Mouse (Mus musculus) CH12F3 (cell line): ENCODE data around the gene Imp3.
"Not testable (repeated sequence)": the region's sequence is repeated elsewhere in the genome, so short reads cannot be mapped to it uniquely, and the experiment has no call there.

Source experiments
- in situ Hi-C: fragments of 300-500 bp; cut with MboI; formaldehyde crosslinking; loops from 2 replicates; pipeline ENCODE4 v1.14.3; 2020; ENCODE audit warnings: low sequenced_read_pairs

Gene Imp3

DNA sequence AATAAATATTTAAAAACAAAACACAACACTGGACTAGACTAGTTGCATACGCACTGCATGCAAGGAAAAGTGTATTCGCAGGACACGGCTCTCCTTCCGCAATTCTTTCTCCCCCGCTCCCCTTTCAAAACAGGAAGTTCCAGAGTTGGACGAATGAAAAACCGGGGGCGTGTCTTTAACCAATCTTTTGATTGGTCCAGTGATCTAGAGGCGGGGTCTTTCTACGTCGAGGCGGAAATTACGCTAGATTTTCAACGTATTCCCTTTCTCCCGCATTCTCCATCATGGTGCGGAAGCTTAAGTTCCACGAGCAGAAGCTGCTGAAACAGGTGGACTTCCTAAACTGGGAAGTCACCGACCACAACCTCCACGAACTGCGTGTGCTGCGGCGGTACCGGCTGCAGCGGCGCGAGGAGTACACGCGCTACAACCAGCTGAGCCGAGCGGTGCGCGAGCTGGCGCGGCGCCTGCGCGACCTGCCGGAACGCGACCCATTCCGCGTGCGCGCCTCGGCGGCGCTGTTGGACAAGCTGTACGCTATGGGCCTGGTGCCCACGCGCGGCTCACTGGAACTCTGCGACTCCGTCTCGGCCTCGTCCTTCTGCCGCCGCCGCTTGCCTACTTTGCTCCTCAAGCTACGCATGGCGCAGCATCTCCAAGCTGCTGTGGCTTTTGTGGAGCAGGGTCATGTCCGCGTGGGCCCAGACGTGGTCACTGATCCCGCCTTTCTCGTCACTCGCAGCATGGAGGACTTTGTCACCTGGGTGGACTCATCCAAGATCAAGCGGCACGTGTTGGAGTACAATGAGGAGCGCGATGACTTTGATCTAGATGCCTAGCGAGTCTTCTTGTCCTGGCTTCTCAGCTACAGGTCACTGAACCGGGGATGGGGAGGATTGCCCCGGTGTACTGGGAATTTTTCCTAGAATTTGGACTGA, at the start of gene Imp3:
TSS of gene Imp3 (plus strand) at position 253 of the 938 bp plus-strand sequence.
- in situ Hi-C loops, result no loop called here

DNA sequence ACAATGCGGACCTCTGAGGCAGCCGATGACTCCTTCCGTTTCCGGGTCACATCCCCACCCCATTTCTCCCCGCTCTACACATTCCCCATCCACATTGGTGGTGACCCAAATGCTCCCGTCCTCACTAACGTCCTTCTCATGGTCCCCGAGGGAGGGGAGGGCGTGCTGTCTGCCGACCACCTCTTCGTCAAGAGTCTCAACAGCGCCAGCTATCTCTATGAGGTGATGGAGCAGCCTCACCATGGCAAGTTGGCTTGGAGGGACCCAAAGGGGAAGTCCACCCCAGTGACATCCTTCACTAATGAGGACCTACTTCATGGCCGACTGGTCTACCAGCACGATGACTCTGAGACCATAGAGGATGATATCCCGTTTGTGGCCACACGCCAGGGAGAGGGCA, 49.7 kb upstream of the Imp3 start:
- in situ Hi-C loops, result no loop called here

DNA sequence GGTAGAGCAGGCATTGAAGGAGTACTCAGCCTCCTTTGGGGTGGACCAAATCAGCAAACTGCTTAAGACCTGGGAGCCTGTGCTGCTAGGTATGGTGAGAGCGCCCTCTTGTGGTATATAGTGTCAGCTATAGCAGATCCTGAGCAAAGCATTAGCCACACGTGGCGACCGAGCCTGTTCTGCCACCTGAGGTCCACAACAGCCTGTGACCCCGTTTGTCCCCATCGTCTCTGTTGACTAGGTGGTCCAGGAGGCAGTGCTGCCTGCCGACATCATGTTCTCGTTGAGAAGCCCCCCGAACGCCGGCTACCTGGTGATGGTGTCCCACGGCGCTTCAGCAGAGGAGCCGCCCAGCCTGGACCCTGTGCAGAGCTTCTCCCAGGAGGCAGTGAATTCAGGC, 47.5 kb upstream of the Imp3 start:
- in situ Hi-C loops, result no loop called here

DNA sequence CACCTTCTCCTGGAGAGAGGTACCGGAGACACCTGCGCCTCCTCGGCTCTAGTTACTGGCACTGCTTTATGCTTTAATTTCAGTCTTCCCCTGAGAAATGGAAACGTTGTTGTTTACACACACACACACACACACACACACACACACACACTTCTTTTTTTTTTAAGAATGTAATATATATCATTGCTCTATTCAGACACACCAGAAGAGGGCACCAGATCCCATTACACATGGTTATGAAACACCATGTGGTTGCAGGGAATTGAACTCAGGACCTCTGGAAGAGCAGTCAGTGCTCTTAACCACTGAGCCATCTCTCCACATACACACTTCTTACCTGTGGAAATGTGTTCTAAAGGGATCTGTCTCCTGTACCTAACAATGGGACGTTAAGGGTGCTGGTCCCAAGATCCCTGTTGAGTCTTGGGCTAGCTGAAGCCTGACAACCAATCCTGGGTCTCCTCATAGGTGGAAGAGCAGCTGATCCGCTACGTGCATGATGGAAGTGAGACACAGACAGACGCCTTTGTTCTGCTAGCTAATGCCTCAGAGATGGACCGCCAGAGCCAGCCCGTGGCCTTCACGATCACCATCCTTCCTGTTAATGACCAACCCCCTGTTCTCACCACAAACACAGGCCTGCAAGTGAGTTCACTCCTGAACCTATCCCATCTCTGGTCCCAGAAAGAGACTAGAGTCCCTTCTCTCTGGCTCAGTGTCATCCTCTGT, 46.6 kb upstream of the Imp3 start:
- in situ Hi-C loops, result no loop called here

DNA sequence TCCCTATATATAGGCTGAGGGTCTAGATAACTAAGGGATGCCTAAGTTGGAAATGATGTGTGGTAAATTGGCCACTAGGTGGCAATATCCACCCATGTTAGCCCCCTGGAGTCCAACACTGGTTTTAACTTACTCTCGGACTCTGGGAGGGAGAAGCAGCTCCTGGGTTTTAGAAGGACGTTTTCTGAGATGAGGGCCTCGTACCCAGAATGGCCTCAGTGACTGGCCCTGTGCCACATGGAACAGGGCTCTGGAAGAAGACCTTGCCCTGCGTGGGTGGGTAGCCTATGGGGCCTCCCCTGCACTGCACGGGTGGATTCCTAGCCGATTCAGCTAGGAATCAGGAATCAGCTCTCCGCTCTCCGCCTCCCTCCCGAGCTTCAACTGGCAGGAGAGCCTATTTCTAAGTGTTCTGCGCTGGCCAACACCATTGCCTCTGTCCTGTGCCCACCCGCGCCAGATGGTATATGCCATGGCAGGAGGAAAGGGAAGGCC, 45.7 kb upstream of the Imp3 start:
- in situ Hi-C loops, result no loop called here

DNA sequence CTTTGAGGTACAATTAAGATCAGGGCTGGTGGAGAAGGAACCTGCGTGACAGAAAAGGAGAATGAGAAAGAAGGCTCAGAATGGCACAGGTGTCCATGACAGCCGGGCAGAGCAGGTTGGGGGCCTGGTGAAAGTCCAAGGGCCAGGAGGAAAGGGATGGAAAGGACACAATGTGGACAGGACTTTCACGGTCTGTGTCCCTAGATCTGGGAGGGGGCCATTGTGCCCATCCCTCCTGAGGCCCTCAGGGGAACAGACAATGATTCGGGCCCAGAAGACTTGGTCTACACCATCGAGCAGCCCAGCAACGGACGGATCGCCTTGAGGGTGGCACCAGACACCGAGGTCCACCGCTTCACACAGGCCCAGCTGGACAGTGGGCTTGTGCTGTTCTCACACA, 45.2 kb upstream of the Imp3 start:
- in situ Hi-C loops, result no loop called here

DNA sequence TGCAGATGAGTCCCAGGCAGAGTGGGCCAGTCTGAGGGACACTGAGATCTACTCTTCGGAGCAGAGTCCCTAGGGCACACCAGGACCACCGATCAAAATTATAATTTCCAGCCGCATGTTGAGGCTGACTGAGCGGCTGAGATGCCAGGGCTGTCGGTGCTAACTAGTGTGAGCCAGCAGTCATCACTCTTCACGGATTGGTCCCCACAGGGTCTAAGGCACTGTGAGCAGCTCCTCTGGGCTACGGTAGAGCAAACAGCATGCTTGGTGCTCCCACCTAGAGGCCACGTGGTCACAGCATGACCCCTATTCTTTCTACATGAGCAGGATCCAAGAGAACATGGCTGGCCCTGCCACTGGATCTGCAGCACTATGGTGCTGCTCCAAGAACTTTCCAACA, 44.0 kb upstream of the Imp3 start:
- in situ Hi-C loops, result no loop called here

DNA sequence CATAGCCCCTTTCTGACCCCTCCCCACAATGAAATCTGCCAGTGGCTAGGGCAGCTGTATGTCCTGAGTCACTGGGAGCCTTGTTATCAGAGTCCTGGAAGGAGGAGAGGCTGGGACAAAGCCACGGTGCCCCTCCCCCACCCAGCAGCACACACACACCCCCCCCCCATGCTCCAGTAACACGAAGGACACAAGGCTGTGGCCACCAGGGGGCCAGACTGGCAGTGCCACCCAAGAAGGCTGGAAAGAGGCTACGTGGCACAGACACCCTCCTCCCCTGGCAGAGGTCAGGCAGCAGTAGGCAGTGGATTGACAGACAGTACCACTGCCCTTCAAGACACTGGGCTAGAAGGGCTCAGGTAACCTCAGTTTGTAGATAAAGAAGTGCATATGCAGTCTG, 43.3 kb upstream of the Imp3 start:
- in situ Hi-C loops, result no loop called here

DNA sequence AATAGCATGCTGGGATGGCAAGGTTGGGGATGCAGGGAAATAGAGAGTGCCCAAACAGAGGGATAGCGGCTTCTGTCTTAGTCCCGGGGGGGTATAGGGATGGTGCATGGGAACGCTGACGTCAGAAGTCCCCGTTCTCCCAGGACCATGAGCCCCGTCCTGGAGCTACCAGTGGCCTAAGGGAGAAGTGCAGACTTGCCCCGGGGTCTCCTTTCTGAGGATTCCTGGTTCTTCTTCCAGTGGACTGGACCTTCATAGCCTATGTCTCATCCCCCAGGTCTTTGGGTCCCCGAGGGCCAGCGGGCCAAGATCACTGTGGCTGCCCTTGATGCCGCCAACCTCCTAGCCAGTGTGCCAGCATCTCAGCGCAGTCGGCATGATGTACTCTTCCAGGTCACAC, 40.5 kb upstream of the Imp3 start:
- in situ Hi-C loops, result no loop called here

DNA sequence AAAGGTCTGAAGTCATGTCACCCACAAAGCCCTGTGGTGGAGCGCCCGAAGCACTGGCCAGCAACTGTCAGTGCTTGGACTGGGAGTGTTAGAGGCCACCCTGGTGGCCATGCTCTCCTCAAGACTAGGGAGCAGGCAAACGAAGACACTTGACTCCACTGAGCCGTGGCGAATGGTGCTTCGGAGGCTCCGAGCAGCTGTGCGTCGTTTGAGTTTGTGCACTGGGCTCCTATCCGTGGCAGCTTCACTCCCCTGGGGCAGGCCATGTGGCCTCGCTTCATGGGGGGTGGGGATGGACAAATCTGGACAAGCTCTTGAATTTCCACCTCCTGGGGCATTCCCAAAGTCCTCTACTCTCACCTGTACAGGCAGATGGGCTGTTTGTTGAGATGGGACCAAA, 37.9 kb upstream of the Imp3 start:
- in situ Hi-C loops, result no loop called here

DNA sequence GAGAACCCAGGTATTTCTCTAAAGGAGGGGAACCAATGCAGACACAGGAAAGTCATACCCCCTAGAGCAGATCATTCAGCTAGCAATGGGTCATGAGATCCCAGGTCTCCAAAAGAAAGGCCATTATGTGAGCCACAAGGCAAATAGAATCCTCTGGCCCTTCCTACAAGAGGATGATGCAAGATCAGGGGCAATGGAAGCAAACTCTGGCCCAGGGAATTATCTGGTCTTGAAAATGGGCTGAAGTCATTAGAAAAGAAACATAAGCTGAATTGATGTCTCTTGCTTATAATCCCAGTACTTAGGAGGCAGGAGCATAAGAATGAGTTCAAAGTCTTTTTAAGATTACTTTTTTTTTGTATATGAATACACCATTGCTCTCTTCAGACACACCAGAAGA, 37.2 kb upstream of the Imp3 start:
- in situ Hi-C loops, result no loop called here

DNA sequence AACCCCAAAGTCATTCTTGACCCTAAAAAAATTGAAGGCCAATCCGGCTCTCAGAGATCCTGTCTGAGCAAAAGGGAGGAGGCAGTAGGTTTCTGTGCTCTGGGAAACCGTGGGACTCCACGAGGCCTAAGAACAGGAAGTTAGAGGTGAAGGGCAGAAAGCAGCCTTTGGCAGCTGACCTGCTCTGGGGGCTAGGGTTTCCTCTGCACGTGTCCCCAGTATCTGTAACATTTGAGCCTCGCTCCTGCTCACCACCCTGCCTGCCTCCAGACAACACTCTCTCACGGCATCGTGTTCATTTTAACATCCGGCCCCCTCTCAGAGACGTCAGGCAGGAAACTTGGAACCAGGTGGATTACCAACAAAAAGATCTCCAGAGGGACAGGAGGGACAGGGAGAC, 36.7 kb upstream of the Imp3 start:
- in situ Hi-C loops, result no loop called here

DNA sequence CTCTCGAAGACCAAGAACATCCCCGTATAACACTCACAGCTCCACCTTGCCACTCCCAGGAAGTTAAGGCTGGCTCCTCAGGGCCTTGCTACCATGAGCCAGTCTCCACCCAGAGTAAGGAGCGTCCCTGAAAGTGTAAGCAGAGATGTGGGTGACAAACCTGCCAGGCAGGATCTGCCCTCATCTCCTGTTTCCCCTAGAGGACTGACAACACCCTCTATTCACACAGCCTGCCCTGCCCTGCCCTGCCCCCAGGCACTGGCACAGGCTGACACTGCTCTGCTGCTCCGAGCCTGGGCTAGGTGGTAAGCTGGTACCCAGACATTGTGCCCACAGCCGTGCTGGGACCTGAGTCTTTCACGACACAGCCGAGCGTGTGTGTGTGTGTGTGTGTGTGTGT, 36.1 kb upstream of the Imp3 start:
- in situ Hi-C loops, result no loop called here

DNA sequence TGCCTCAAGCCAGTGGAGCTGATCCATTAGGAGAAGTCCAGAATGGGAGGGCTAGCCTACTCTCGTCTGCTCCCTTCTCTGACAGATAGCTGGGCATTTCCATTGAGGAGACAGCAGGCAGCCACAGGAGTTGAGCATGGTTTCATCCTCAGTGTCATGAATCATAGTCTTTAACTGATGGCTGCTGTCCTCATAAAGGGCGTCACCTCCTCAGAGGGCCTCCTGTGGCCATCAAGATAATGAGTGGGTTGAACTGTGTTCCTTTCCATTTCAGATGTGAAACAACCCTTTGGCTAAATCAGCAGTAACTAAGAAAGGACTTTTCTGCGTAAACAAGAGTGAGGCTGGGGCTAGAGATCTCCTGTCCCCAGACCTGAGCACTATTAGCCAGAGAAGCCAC, 33.6 kb upstream of the Imp3 start:
- in situ Hi-C loops, result no loop called here

DNA sequence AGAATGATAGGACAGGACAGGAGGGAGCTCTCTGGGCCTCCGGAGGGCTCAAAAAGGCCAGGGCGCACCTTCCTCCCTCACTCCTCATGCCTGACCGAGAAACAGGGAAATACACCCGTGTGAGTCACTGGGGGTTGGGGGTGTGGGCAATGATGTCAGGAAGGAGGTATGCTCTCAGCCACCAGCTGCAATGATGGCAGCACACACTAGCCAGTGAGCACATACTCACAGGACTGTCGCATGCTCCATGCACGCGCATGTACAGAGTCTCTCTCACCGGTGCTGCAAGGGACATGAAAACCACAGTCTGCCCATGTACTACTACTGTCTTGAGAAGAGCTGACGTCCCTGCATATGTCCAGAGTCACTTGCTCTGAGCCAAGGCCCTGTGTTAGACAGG, 29.7 kb upstream of the Imp3 start:
- in situ Hi-C loops, result no loop called here

DNA sequence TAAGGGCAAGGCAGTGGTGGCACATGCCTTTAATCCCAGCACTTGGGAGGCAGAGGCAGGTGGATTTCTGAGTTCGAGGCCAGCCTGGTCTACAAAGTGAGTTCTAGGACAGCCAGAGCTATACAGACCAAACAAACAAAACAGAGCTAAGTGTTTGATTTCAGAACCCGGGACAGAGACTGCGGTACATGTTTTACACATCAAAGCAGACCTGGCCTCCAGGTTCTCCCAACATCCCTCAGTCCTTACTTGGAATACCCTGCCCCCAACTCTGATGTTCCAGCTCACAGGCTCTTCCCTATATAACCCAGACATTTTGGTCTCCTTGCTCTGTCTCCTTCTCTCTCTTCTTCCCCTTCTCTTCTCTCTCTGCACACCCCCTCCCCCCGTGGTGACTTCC, 27.3 kb upstream of the Imp3 start:
- in situ Hi-C loops, result not testable (repeated sequence)

DNA sequence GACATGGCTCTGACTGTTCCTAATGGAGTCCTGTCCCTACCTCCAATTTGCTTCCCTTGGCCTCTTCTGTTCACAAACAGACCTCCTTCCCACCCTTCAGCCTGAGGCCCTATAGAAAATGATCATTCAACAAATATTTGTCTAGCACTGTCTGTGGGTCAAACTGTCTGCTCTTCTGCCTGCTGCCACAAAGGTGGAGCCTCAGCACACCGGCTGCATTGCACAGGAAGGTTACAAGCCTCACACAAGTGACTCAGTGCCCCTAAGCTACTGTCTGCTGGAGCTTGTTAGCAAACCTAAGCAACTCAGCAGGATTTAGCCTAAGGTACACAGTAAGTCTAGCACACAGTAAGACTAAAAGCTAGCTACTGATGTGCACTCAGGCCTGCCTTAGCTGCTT, 26.3 kb upstream of the Imp3 start:
- in situ Hi-C loops, result no loop called here

DNA sequence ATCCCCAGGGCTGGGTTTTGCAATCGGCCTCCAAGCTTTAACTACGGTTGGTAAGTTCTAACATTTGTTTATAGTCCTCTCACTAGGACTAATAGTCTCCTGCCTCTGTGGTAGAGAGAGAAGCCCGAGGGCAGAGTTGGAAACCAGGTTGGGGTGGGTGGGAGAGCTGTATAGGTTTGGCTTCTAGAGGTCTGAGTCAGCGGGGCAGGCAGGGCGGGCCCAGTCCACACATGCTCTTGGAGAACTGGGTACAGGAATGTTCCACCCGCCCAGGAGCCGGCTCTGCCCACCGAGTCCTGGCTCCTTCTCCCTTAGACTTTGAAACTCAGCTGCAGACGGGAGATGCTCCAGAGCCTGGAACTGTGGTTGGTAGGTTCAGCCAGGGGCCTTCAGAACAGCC, 23.3 kb upstream of the Imp3 start:
- in situ Hi-C loops, result no loop called here

DNA sequence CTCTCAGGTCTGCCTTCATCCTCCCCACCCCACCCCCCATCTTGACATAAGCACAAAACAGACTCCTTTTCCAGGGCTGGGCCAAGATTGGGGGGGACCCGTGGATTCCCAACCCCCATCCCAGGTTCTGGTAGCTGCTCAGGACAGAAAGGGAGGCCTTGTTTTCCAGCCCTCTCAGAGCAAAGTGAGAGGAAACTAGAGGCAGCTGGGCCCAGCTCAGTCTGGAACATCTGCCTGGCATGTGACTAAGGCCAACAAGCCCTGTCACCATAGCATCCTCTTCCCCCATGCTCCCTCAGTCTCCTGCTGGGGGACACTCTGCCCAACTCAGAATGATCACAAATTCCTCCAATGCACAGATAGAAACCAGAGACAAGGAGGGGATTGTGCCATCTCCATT, 22.2 kb upstream of the Imp3 start:
- in situ Hi-C loops, result no loop called here

DNA sequence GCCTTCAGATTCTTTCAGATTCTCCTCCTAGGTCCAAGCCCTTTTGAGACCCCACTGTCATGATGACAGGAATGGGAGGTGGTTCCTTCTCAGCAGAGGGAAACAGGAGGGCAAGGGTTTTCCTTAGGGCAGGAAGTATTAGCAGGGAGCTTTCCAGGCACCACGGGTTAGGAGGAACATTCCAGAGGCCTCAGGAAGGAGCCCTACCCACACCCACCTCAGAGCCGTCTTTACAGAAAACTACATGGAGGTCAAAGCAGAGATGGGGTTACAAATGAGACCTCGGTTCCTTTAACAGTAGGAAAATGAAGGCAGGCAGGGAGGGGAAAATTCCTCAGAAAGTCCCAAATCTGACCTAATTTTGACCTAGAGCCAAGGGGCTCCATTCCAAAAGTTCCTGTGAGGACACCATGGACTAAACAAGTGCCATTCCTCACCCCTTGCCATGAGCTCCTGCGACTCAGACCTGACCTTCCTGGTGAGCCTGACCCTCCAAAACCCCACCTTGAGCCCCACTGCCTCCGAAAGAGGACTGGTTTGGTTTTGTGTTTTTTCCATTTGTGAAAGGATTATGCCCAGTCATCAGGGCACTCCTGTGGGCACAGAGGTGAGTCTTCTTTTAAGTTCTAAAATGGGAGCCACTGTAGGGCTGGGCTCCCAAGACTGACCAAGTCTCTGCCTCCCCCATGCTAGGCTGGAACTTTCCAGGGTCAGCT, 21.4 kb upstream of the Imp3 start:
- in situ Hi-C loops, result no loop called here

DNA sequence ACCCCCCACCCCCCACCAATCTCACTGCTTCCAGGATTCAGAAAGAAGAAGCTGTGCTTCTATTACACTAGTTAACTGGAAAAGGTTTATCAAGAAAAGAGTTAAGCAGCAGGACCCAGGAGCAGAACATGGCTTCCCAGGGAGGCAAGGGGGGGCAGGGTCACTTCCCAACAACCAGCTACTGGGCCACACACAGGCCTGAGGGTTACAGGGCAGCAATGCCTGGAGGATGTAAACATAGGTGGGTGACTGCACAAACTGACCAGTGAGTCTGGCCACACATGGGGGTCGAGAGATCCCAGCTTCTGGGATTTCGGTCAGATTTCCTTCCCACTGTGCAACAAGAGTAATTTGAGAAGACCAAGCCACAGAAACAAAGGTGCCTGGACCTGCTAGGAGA, 20.1 kb upstream of the Imp3 start:
- in situ Hi-C loops, result no loop called here

DNA sequence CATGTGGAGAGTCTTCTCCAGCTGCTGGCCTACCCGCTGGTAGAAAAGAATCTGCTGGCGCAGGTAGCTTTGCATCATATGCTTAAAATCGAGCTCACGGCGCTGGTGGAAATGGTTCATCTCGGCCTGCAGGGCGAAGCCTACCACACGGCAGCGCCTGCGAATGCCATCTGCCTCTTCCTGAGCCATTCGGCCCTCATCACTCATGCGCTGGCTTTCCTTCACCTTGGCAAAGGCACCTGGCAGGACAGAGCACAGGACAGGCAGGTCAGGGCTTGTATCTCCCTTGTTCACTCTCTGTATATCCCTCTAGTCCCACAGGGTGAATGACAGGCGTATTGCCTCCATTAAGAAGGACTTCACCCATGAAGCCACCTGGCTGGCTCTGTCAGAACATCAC, 18.8 kb upstream of the Imp3 start:
- in situ Hi-C loops, result no loop called here
